Mouse (Mus musculus) heart, embryonic 15.5 days (tissue): Measurements from ENCODE around the gene Faf2. TPM values are rescaled to one million over a fixed set of nuclear protein-coding genes. Genes with fewer than 3 reads are reported as not detected.

Experiments
- microRNA-seq: library from miRNA; unstranded; fragments of <30 nt; microRNA quantifications from one replicate; pipeline ENCODE4, GENCODE M21; 2016
- polyA plus RNA-seq: library from polyadenylated mRNA; unstranded; fragments of >200 nt; fragmentation: Nextera tagmentation; extraction: Ambion mirVana; gene quantifications from 2 replicates; pipeline ENCODE4 v1.2.1, GENCODE M21; 2015

Gene Faf2
- polyA plus RNA-seq, 1 experiment from 2014 or later = 38.3 TPM

Small RNAs within 50 kb of the gene (microRNA-seq; reads per million reads assigned to microRNA genes)
- gene Gm24195 = not detected

Other genes starting within 250 kb of the Faf2 start
- gene Thoc3, start 152.9 kb upstream of the Faf2 start, polyA plus RNA-seq = 62.0 and 74.9 TPM in 2 replicates
- gene Simc1, start 118.0 kb upstream of the Faf2 start, polyA plus RNA-seq = 3.4 and 4.6 TPM in 2 replicates
- gene 4833439L19Rik, start 56.3 kb upstream of the Faf2 start, polyA plus RNA-seq = 111 and 124 TPM in 2 replicates
- 16.4 and 21.1 TPM in 2 replicates for gene Arl10, start 46.8 kb upstream of the Faf2 start, polyA plus RNA-seq
- gene Nop16, start 31.7 kb upstream of the Faf2 start, polyA plus RNA-seq = 45.5 and 52.0 TPM in 2 replicates
- 246 and 315 TPM in 2 replicates for gene Higd2a, start 31.6 kb upstream of the Faf2 start, polyA plus RNA-seq
- 47.1 and 55.7 TPM in 2 replicates for gene Cltb, start 10.4 kb upstream of the Faf2 start, polyA plus RNA-seq
- gene Rnf44, start 72.1 kb downstream of the Faf2 start, polyA plus RNA-seq = 48.8 and 52.9 TPM in 2 replicates
- 0.04 and 0.06 TPM in 2 replicates for gene Cdhr2, start 79.7 kb downstream of the Faf2 start, polyA plus RNA-seq
- 0.05 and 0.32 TPM in 2 replicates for gene Gprin1, start 128.1 kb downstream of the Faf2 start, polyA plus RNA-seq
- not detected in 2 replicates for gene Sncb, start 144.8 kb downstream of the Faf2 start, polyA plus RNA-seq
- gene Eif4e1b, start 162.2 kb downstream of the Faf2 start, polyA plus RNA-seq = not detected in 2 replicates
- 4.4 and 7.3 TPM in 2 replicates for gene Tspan17, start 167.6 kb downstream of the Faf2 start, polyA plus RNA-seq